Mouse (Mus musculus) erythroblast, embryonic 14.5 days (primary cell): ENCODE data around the gene 1600014C23Rik.

ENCODE experiments used
- GATA1 ChIP-seq: IDR thresholded peaks from 2 replicates; pipeline ENCODE4 v1.6.1; 2012; ENCODE audit warnings: low read length, inconsistent platforms, mixed read lengths
- TAL1 ChIP-seq: IDR thresholded peaks from 3 replicates; pipeline ENCODE4 v1.6.1; 2012; ENCODE audit warnings: low read length, inconsistent platforms, mixed read lengths

DNA sequence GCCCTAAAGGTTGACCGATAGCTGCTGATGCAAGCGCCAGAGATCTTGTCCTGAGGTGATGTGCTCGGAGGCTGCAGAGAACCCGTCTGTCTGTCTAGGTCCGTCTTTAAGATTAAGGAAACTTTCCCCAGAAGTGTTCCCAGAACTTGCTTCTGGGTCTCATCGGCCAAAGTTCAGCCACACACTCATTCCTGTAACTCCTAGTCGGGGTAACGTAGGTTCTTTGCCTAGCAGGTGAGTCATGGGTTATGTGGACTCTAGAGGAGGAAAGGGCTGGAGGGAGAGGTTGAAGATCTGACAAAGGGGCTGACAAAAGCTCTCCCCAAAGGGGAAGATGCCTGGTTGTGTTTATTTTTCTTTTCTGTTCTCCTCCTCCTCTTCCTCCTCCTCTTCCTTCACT lies 42.5 kb upstream of the 1600014C23Rik start:
- TF ChIP-seq GATA1, result no peak
- no peak for TF ChIP-seq TAL1
